Mouse (Mus musculus) lung, postnatal 10 days (tissue): Measurements from ENCODE around the gene Gm17482.

Experiments
- DNase-seq: peaks from one replicate; pipeline ENCODE4 v3.0.0; 2021

Gm17482 gene

DNA sequence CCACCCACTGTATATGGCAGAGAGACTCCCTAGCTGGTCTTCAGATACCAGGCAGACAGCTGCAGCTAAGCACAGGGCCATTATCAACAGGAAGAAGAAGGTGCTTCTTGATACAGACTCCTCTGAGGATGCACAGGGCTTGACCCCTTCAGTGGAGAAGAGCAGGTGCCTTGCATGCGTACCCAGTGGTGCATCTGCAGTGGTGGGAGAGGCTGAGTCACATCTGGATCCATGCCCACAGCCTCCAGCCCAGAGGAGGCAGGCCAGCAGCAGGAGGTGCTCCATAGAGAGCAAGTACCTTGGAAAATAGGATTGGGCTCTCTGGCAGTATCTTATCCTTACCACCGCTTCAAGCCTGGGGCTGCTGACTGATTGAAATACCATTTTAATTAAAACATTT is 66.7 kb downstream of the Gm17482 start:
- no peak for DNase-seq

DNA sequence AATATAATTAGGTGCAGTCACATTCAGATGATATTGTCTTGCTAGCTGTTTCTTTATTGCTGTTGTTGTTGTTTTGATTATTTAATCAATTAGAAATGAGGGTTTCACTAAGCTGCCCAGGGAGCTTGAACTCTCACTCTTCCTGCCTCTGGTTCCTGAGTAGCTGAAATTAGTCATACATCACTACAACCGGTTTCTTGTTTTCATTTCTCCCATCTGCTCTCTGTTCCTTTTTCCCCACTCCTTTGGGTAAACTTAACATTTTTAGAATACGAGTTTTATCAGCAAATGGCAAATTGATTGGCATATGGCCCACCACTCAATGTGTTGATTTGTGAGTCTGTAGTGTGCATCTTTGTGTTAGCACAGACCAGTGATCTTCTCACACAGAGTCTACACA is 80.0 kb downstream of the Gm17482 start:
- no peak for DNase-seq
